Mouse (Mus musculus) MEL (cell line): ENCODE measurements around the gene Il33. TPM values are rescaled to one million over a fixed set of nuclear protein-coding genes. Genes with fewer than 3 reads are reported as not detected.

Experiments used
- DNase-seq: peaks from one replicate; pipeline ENCODE4 v3.0.0; 2011; ENCODE audit warnings: low read depth, low spot score
- H3K27ac ChIP-seq: 2 replicates; pipeline ENCODE4 v1.5.1; 2012; ENCODE audit warnings: low read depth, mild to moderate bottlenecking, control low read depth, low read length, moderate library complexity; ENCODE audit not compliant: control insufficient read depth
- H3K27me3 ChIP-seq, 2 experiments: fragments of 150-350 bp in 1 of 2; sonication (generic) in 1 of 2; 2 replicates each; pipeline ENCODE4 v1.6.1; 2012; ENCODE audit warnings: low read length in 2 of 2, mild to moderate bottlenecking in 2 of 2, improper control_type of control experiment in 1 of 2, moderate library complexity in 1 of 2; ENCODE audit not compliant: insufficient read depth in 2 of 2, control insufficient read depth in 1 of 2
- H3K36me3 ChIP-seq, 2 experiments: 2 replicates each; pipeline ENCODE4 v1.6.1; 2012 to 2014; ENCODE audit warnings: low read length in 2 of 2, improper control_type of control experiment in 1 of 2, inconsistent platforms in 1 of 2, mild to moderate bottlenecking in 1 of 2; ENCODE audit not compliant: insufficient read depth in 2 of 2, control insufficient read depth in 1 of 2
- H3K4me1 ChIP-seq, 2 experiments: fragments of 150-350 bp in 1 of 2; sonication (generic) in 1 of 2; 2 replicates each; pipeline ENCODE4 v1.6.1; 2012; ENCODE audit warnings: low read length in 2 of 2, improper control_type of control experiment in 1 of 2, mild to moderate bottlenecking in 1 of 2; ENCODE audit not compliant: insufficient read depth in 2 of 2, control insufficient read depth in 1 of 2
- H3K4me3 ChIP-seq, 2 experiments: fragments of 150-350 bp in 1 of 2; sonication (generic) in 1 of 2; 2 replicates each; pipeline ENCODE4 v1.5.1; 2012; ENCODE audit warnings: low read depth in 2 of 2, low read length in 2 of 2, mild to moderate bottlenecking in 2 of 2, moderate library complexity in 2 of 2, control low read depth in 1 of 2, improper control_type of control experiment in 1 of 2; ENCODE audit not compliant: control insufficient read depth in 1 of 2, insufficient read depth in 1 of 2
- H3K79me2 ChIP-seq: 2 replicates; pipeline ENCODE4 v1.6.1; 2012; ENCODE audit warnings: mild to moderate bottlenecking, low read length, moderate library complexity; ENCODE audit not compliant: control insufficient read depth, poor library complexity, insufficient read depth
- H3K9ac ChIP-seq: 2 replicates; pipeline ENCODE4 v1.6.1; 2012; ENCODE audit warnings: low read depth, mild to moderate bottlenecking, control low read depth, low read length, moderate library complexity; ENCODE audit not compliant: control insufficient read depth, poor library complexity, severe bottlenecking
- H3K9me3 ChIP-seq: fragments of 150-350 bp; sonication (generic); replicated peaks from 2 replicates; pipeline ENCODE4 v1.6.1; 2012; ENCODE audit warnings: mild to moderate bottlenecking, low read length, improper control_type of control experiment, moderate library complexity; ENCODE audit not compliant: insufficient read depth
- CHD1 ChIP-seq: IDR thresholded peaks from 2 replicates; pipeline ENCODE4 v1.6.1; 2012; ENCODE audit warnings: low read depth, mild to moderate bottlenecking, inconsistent platforms, low read length, improper control_type of control experiment
- CTCF ChIP-seq, 3 experiments: IDR thresholded peaks in 2 of 3; conservative IDR thresholded peaks in 1 of 3; 2 replicates each; pipeline ENCODE4 v1.5.1; 2011 to 2012; ENCODE audit warnings: low read length in 3 of 3, low read depth in 2 of 3, mild to moderate bottlenecking in 2 of 3, improper control_type of control experiment in 1 of 3, inconsistent platforms in 1 of 3, mixed read lengths in 1 of 3, moderate library complexity in 1 of 3; ENCODE audit not compliant: control insufficient read depth in 1 of 3, insufficient read depth in 1 of 3, poor library complexity in 1 of 3, severe bottlenecking in 1 of 3
- ELF1 ChIP-seq: IDR thresholded peaks from 2 replicates; pipeline ENCODE4 v1.6.1; 2014; ENCODE audit warnings: low read depth, mild to moderate bottlenecking, inconsistent platforms, low read length, improper control_type of control experiment, moderate library complexity
- GABPA ChIP-seq: IDR thresholded peaks from 2 replicates; pipeline ENCODE4 v1.6.1; 2012; ENCODE audit warnings: low read depth, mild to moderate bottlenecking, inconsistent platforms, low read length, improper control_type of control experiment, moderate library complexity
- GATA1 ChIP-seq: IDR thresholded peaks from 2 replicates; pipeline ENCODE4 v1.6.1; 2011; ENCODE audit warnings: low read depth, low read length, improper control_type of control experiment
- HCFC1 ChIP-seq: IDR thresholded peaks from 2 replicates; pipeline ENCODE4 v1.6.1; 2012; ENCODE audit warnings: low read depth, mild to moderate bottlenecking, inconsistent platforms, low read length, improper control_type of control experiment, moderate library complexity
- JUND ChIP-seq: IDR thresholded peaks from 2 replicates; pipeline ENCODE4 v1.6.1; 2011; ENCODE audit warnings: low read depth, mild to moderate bottlenecking, improper control_type of control experiment, low read length
- MAFK ChIP-seq: IDR thresholded peaks from 2 replicates; pipeline ENCODE4 v1.6.1; 2011; ENCODE audit warnings: low read depth, mild to moderate bottlenecking, low read length, improper control_type of control experiment, borderline replicate concordance
- MAX ChIP-seq: IDR thresholded peaks from 2 replicates; pipeline ENCODE4 v1.6.1; 2011; ENCODE audit warnings: low read length, improper control_type of control experiment
- MAZ ChIP-seq: IDR thresholded peaks from 2 replicates; pipeline ENCODE4 v1.6.1; 2012; ENCODE audit warnings: low read depth, mild to moderate bottlenecking, inconsistent platforms, low read length, improper control_type of control experiment
- MYC ChIP-seq: IDR thresholded peaks from 2 replicates; pipeline ENCODE4 v1.6.1; 2011; ENCODE audit warnings: low read depth, mild to moderate bottlenecking, low read length, improper control_type of control experiment, moderate library complexity
- NRF1 ChIP-seq: IDR thresholded peaks from 2 replicates; pipeline ENCODE4 v1.6.1; 2014; ENCODE audit warnings: low read depth, mild to moderate bottlenecking, inconsistent platforms, low read length, improper control_type of control experiment, moderate library complexity; ENCODE audit not compliant: poor library complexity, insufficient read depth, severe bottlenecking
- POLR2AphosphoS2 ChIP-seq: IDR thresholded peaks from 2 replicates; pipeline ENCODE4 v1.6.1; 2011; ENCODE audit warnings: low read length, improper control_type of control experiment
- RCOR1 ChIP-seq: IDR thresholded peaks from 2 replicates; pipeline ENCODE4 v1.6.1; 2012; ENCODE audit warnings: low read depth, mild to moderate bottlenecking, inconsistent platforms, low read length, improper control_type of control experiment
- SIN3A ChIP-seq: IDR thresholded peaks from 2 replicates; pipeline ENCODE4 v1.6.1; 2012; ENCODE audit warnings: low read length, improper control_type of control experiment, inconsistent platforms
- TCF12 ChIP-seq: IDR thresholded peaks from 2 replicates; pipeline ENCODE4 v1.6.1; 2014; ENCODE audit warnings: low read depth, mild to moderate bottlenecking, inconsistent platforms, low read length, improper control_type of control experiment, moderate library complexity
- ZC3H11A ChIP-seq: IDR thresholded peaks from 2 replicates; pipeline ENCODE4 v1.6.1; 2012; ENCODE audit warnings: low read depth, mild to moderate bottlenecking, inconsistent platforms, low read length, improper control_type of control experiment
- ZMIZ1 ChIP-seq: IDR thresholded peaks from 2 replicates; pipeline ENCODE4 v1.6.1; 2012; ENCODE audit warnings: low read depth, mild to moderate bottlenecking, inconsistent platforms, low read length, improper control_type of control experiment, moderate library complexity
- ZNF384 ChIP-seq: IDR thresholded peaks from 2 replicates; pipeline ENCODE4 v1.6.1; 2012; ENCODE audit warnings: low read depth, mild to moderate bottlenecking, inconsistent platforms, low read length, improper control_type of control experiment
- polyA plus RNA-seq, 2 experiments: library from polyadenylated mRNA; stranded (reverse) in 1 of 2; unstranded in 1 of 2; fragments of >175 nt in 1 of 2; fragments of >200 nt in 1 of 2; gene quantifications; 2 replicates each; pipeline versions ENCODE4 v1.2.1 to v1.2.4; 2012; ENCODE audit warnings: low replicate concordance in 2 of 2, low read depth in 1 of 2; ENCODE audit not compliant: insufficient read length in 2 of 2, insufficient read depth in 1 of 2, missing spikeins in 1 of 2
- total RNA-seq: library from RNA; depleted of rRNA; stranded (reverse); fragments of 300-350 nt; gene quantifications from 2 replicates; pipeline ENCODE4 v1.2.3, GENCODE M21; 2012

Gene Il33
- total and polyA plus RNA-seq, 3 experiments = 0.17 TPM; not detected in 2

DNA sequence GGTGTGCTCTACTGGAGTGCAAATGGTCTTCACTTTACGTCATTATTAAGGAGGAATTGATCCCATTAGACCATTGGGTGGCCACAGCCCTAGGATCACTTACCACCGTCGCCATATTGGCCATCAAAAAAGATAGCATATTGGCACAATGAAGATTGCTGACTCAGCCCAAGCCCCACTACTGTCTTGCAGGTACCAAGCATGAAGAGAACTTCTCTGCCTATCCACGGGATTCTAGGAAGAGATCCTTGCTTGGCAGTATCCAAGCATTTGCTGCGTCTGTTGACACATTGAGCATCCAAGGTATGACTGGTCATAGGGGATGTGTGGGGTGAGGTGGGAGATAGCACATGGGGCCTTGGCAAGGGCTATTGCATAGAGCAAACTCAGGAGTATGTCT, 27.6 kb downstream of the Il33 start:
- TF ChIP-seq MAX (no peak), GABPA (no peak), MAFK (peak; percentile 71), POLR2AphosphoS2 (no peak), HCFC1 (no peak)
- Histone ChIP-seq H3K4me3 (no peak overlapping the region), H3K36me3 (peaks cover 0 to 5% of the 10 kb centered on the region in 2 experiments; a peak in 2 of 4 replicates), H3K79me2 (no peaks in the 10 kb centered on the region), H3K9ac (no peak overlapping the region), H3K27me3 (peaks cover 6 to 14% of the 10 kb centered on the region in 2 experiments), H3K27ac (no peak overlapping the region), H3K4me1 (peaks cover 0 to 11% of the 10 kb centered on the region in 2 experiments; a peak in 2 of 4 replicates), H3K9me3 (no peaks in the 10 kb centered on the region)
- no peak for DNase-seq

DNA sequence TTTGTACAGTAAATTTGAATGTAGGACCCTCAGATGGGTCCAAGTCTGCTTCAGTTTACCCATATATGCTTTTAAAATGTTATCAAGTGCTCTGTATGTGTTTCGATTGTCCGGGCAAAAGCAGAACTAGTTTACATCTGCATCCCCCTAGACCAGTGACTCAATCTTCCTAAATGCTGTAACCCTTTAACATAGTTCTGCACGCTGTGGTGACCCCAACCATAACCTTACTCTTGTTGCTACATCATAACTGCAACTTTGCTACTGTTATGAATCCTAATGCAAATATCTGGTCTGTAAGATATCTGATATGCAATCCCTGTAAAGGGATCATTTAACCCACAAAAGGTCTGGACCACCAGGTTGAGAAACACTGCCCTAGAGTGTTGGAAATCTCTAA, 28.9 kb downstream of the Il33 start:
- Histone ChIP-seq H3K36me3 (peaks cover 0 to 5% of the 10 kb centered on the region in 2 experiments; a peak in 2 of 4 replicates), H3K79me2 (no peaks in the 10 kb centered on the region), H3K27ac (no peak overlapping the region), H3K9ac (no peak overlapping the region), H3K27me3 (peaks cover 6 to 14% of the 10 kb centered on the region in 2 experiments), H3K9me3 (no peaks in the 10 kb centered on the region), H3K4me3 (no peak overlapping the region), H3K4me1 (peaks cover 0 to 11% of the 10 kb centered on the region in 2 experiments; a peak in 2 of 4 replicates)
- DNase-seq = no peak
- TF ChIP-seq JUND (no peak), SIN3A (no peak), NRF1 (no peak), ZMIZ1 (no peak), RCOR1 (no peak), ZC3H11A (no peak), ELF1 (no peak), MAZ (no peak), ZNF384 (no peak), GATA1 (no peak), CTCF (IDR thresholded peaks at IDR 0.05 in 2 of 3, conservative IDR thresholded peaks at IDR 0.05 in 1 of 3; ENCODE audit: control insufficient read depth in 1 of 3, insufficient read depth in 1 of 3, low read depth in 2 of 3, low read length in 3 of 3, poor library complexity in 1 of 3, severe bottlenecking in 1 of 3) (no peak), MAFK (no peak), CHD1 (no peak), MYC (no peak), TCF12 (no peak), GABPA (no peak), MAX (no peak)
